Mouse (Mus musculus) stomach, embryonic 16.5 days (tissue): Measurements from ENCODE around the gene Bicd2. TPM values are rescaled to one million over a fixed set of nuclear protein-coding genes. Genes with fewer than 3 reads are reported as not detected.
A peak's percentile ranks its signal among the peaks of the same experiment; 100 is the strongest.

ENCODE experiments used
- ATAC-seq: fragments of 200-750 bp; cut with Nextera tagmentation; 2 replicates; pipeline ENCODE4 v1.8.0; 2017; ENCODE audit warnings: moderate number of reproducible peaks, moderate TSS enrichment; ENCODE audit not compliant: insufficient read depth, low FRiP score
- H3K27ac ChIP-seq: fragments of 300-500 bp; sonication (generic); 2 replicates; pipeline ENCODE4 v1.5.1; 2014; ENCODE audit warnings: low read length
- H3K27me3 ChIP-seq: fragments of 300-500 bp; sonication (generic); 2 replicates; pipeline ENCODE4 v1.6.1; 2014; ENCODE audit warnings: low read length, control low read depth, mixed read lengths; ENCODE audit not compliant: control insufficient read depth, insufficient read depth
- H3K36me3 ChIP-seq: fragments of 300-500 bp; sonication (generic); 2 replicates; pipeline ENCODE4 v1.6.1; 2014; ENCODE audit warnings: low read length; ENCODE audit not compliant: control insufficient read depth, insufficient read depth
- H3K4me1 ChIP-seq: fragments of 300-500 bp; sonication (generic); 2 replicates; pipeline ENCODE4 v1.6.1; 2014; ENCODE audit warnings: low read length, control low read depth, mixed read lengths; ENCODE audit not compliant: control insufficient read depth, insufficient read depth
- H3K4me2 ChIP-seq: fragments of 300-500 bp; sonication (generic); 2 replicates; pipeline ENCODE4 v1.6.1; 2014; ENCODE audit warnings: low read depth, low read length, mixed read lengths
- H3K4me3 ChIP-seq: fragments of 300-500 bp; sonication (generic); replicated peaks from 2 replicates; pipeline ENCODE4 v1.5.1; 2014; ENCODE audit warnings: mild to moderate bottlenecking, low read length
- H3K9ac ChIP-seq: fragments of 300-500 bp; sonication (generic); 2 replicates; pipeline ENCODE4 v1.6.1; 2014; ENCODE audit warnings: low read length
- H3K9me3 ChIP-seq: fragments of 300-500 bp; sonication (generic); replicated peaks from 2 replicates; pipeline ENCODE4 v1.6.1; 2016; ENCODE audit warnings: low read length, control low read depth; ENCODE audit not compliant: control insufficient read depth
- WGBS: fragments of 180-500 bp; shearing (Covaris S2); extraction: QIAGEN DNeasy Blood & Tissue Kit; methylation state at CpG from one replicate; pipeline ENCODE4 v1.1.7; 2014; 5-methylcytosine and 5-hydroxymethylcytosine counted together
- polyA plus RNA-seq: library from polyadenylated mRNA; unstranded; fragments of >200 nt; fragmentation: Nextera tagmentation; extraction: Ambion mirVana; gene quantifications from 2 replicates; pipeline ENCODE4 v1.2.1, GENCODE M21; 2015

The Bicd2 gene
- polyA plus RNA-seq, 1 experiment from 2014 or later = 26.5 TPM

- no peaks in the 10 kb centered on the region for H3K27me3 ChIP-seq
- peaks cover 5% of the 10 kb centered on the region; the same call in 1 of the 2 replicates for H3K4me1 ChIP-seq
- H3K9me3 ChIP-seq = no peaks in the 10 kb centered on the region
- 69% methylated on average over 3 of the region's 3 CpGs for WGBS
- H3K4me2 ChIP-seq = no peak overlapping the region
- no peak for ATAC-seq
- H3K36me3 ChIP-seq = no peaks in the 10 kb centered on the region
- no peak overlapping the region for H3K4me3 ChIP-seq
- H3K27ac ChIP-seq = no peak overlapping the region
- H3K9ac ChIP-seq = no peak overlapping the region
Observed at GRCm38 (mm10) chr13:49352581-49353159, 11.3 kb downstream of the Bicd2 start.

DNA sequence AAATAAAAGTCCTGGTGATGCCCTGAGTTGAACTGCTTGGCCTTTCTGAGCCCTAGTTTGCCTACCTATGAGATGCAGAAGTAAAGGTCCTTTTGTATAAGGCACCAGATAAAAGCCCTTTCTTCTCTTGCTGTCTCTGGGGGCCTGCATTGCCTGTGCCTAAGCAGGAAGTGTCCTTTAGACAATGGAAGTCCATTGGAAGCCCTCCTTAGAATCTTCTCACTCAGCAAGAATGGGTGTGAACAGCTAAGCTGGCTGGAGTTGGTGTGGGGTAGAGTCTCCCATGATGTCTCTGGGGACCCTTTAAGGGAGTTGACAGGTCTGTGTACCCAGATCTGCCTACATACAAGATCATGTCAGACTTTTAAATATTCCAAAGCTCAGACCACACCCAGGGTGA lies 12.0 kb downstream of the Bicd2 start:
- Histone ChIP-seq H3K27ac (no peak overlapping the region), H3K4me2 (no peak overlapping the region), H3K36me3 (no peaks in the 10 kb centered on the region), H3K27me3 (no peaks in the 10 kb centered on the region), H3K4me3 (no peak overlapping the region), H3K9ac (no peak overlapping the region), H3K9me3 (no peaks in the 10 kb centered on the region), H3K4me1 (peaks cover 5% of the 10 kb centered on the region; the same call in 1 of the 2 replicates)
- no peak for ATAC-seq

GRCm38 (mm10) chr13:49353991-49354507 lies 12.7 kb downstream of the Bicd2 start:
- no peak overlapping the region for H3K4me3 ChIP-seq
- H3K4me2 ChIP-seq = no peak overlapping the region
- no peaks in the 10 kb centered on the region for H3K9me3 ChIP-seq
- H3K27me3 ChIP-seq = no peaks in the 10 kb centered on the region
- no peak overlapping the region for H3K27ac ChIP-seq
- ATAC-seq = no peak
- H3K4me1 ChIP-seq = peaks cover 5% of the 10 kb centered on the region; the same call in 1 of the 2 replicates
- 74% methylated on average over 5 of the region's 5 CpGs for WGBS
- H3K36me3 ChIP-seq = no peaks in the 10 kb centered on the region
- H3K9ac ChIP-seq = no peak overlapping the region

GRCm38 (mm10) chr13:49355461-49356061 lies 14.2 kb downstream of the Bicd2 start:
- 84% methylated on average over 11 of the region's 11 CpGs for WGBS

GRCm38 (mm10) chr13:49356090-49356489 lies 14.7 kb downstream of the Bicd2 start:
- no peak for ATAC-seq
- H3K4me1 ChIP-seq = peaks cover 10% of the 10 kb centered on the region
- H3K9me3 ChIP-seq = no peaks in the 10 kb centered on the region
- no peak overlapping the region for H3K4me2 ChIP-seq
- no peaks in the 10 kb centered on the region for H3K27me3 ChIP-seq
- no peaks in the 10 kb centered on the region for H3K36me3 ChIP-seq
- H3K9ac ChIP-seq = no peak overlapping the region
- no peak overlapping the region for H3K4me3 ChIP-seq
- H3K27ac ChIP-seq = no peak overlapping the region
- WGBS = 82% methylated on average over 7 of the region's 7 CpGs

More at GRCm38 (mm10) chr13:49355461-49356061, 14.2 kb downstream of the Bicd2 start:
- Histone ChIP-seq H3K36me3 (no peaks in the 10 kb centered on the region), H3K4me1 (peaks cover 5% of the 10 kb centered on the region; the same call in 1 of the 2 replicates), H3K27ac (no peak overlapping the region), H3K9me3 (no peaks in the 10 kb centered on the region), H3K9ac (no peak overlapping the region), H3K4me2 (no peak overlapping the region), H3K27me3 (no peaks in the 10 kb centered on the region), H3K4me3 (no peak overlapping the region)
- no peak for ATAC-seq

DNA sequence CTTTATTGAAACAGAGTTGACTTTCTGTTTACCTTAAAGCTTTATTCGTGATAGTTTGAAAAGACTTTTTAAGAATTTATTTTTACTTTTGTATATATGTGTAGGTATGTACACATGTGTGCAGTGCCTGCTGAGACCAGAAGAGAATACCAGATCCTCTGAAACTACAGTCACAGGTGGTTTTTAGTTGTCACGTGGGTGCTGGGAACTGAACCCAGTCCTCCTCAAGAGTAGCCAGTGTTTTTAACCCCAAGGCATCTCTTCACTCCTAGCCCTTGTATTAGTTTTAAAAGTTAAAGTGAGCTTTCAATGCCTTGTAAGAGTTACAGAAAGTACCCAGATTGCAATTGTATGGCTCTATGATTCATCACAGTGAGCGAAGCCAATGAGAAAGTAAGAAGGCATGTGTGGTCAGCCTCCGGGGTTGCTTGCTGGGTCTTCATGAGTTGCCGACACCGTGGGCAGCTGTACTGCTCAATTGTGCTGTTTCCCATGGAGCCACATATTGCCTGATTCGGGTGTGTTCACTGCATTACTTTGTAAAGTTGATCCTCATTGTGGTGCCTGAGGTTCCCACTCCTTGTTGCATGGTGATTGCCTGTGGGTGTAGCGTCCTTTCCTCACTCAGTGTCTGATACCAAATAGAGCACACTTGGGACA lies 16.1 kb downstream of the Bicd2 start:
- Histone ChIP-seq H3K36me3 (no peaks in the 10 kb centered on the region), H3K4me1 (peaks cover 20% of the 10 kb centered on the region), H3K9me3 (no peaks in the 10 kb centered on the region), H3K9ac (no peak overlapping the region), H3K4me3 (no peak overlapping the region), H3K27me3 (no peaks in the 10 kb centered on the region), H3K4me2 (no peak overlapping the region), H3K27ac (no peak overlapping the region)
- 96% methylated on average over 8 of the region's 8 CpGs for WGBS
- ATAC-seq = no peak

DNA sequence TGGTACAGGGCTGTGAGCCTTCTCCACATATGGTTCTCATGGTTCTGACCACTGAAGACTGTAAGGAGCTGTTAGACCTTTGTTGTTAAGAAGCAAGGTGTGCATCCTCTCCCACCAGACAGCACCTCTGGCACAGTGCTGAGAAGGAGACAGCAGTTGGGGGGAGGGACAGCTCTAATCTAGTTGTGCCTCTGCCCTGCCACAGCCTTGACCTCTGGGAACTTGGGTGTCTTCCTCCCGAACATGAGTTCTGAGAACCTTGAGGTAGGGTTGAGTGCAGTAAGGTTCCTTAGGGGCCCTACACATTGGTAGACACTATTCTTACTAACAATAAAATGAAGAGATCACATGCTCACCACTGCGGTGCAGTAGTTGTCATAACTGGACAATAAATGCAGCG lies 16.8 kb downstream of the Bicd2 start:
- H3K9ac ChIP-seq = no peak overlapping the region
- H3K36me3 ChIP-seq = no peaks in the 10 kb centered on the region
- H3K4me3 ChIP-seq = no peak overlapping the region
- no peak for ATAC-seq
- 91% methylated on average over 3 of the region's 3 CpGs for WGBS
- peaks cover 22% of the 10 kb centered on the region for H3K4me1 ChIP-seq
- H3K4me2 ChIP-seq = no peak overlapping the region
- H3K27me3 ChIP-seq = no peaks in the 10 kb centered on the region
- H3K27ac ChIP-seq = no peak overlapping the region
- H3K9me3 ChIP-seq = no peaks in the 10 kb centered on the region

- H3K36me3 ChIP-seq = no peaks in the 10 kb centered on the region
- no peak overlapping the region for H3K4me2 ChIP-seq
- no peak for ATAC-seq
- no peaks in the 10 kb centered on the region for H3K9me3 ChIP-seq
- H3K4me3 ChIP-seq = no peak overlapping the region
- H3K9ac ChIP-seq = no peak overlapping the region
- H3K27me3 ChIP-seq = no peaks in the 10 kb centered on the region
- H3K4me1 ChIP-seq = peaks cover 25% of the 10 kb centered on the region
- WGBS = 10% methylated on average over 3 of the region's 3 CpGs
- H3K27ac ChIP-seq = no peak overlapping the region
Observed at GRCm38 (mm10) chr13:49360906-49361406, 19.6 kb downstream of the Bicd2 start.

DNA sequence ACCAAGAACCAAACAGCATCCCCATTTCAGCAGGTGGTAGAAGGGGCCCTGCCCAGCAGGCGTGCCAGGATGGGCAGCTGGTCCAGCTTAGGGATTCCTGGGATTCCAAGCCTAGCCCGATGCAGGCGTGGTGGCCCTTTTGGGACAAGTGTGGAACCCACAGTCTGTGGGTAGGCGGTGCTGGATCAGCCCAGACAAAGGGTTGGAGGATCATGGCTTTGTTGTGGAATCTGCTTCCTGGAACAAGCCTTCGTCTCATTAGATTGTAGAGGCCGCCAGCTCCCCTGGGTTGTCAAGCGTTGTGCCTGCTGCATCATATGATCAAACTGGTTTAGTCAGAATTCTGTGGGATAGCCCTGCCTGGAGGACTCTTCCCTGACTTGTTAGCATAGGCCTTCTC lies 21.0 kb downstream of the Bicd2 start:
- Histone ChIP-seq H3K4me2 (no peak overlapping the region), H3K4me1 (peaks cover 34% of the 10 kb centered on the region), H3K4me3 (no peak overlapping the region), H3K27me3 (no peaks in the 10 kb centered on the region), H3K9me3 (no peaks in the 10 kb centered on the region), H3K27ac (peak overlapping the region; percentile 35; the same call in 1 of the 2 replicates), H3K9ac (no peak overlapping the region), H3K36me3 (no peaks in the 10 kb centered on the region)
- WGBS = 74% methylated on average over 7 of the region's 7 CpGs
- peak; percentile 44; the same call in 1 of the 2 replicates for ATAC-seq
